Mouse (Mus musculus) heart, postnatal 0 days (tissue): Measurements from ENCODE around the gene Ctdsp1. TPM values are rescaled to one million over a fixed set of nuclear protein-coding genes. Genes with fewer than 3 reads are reported as not detected.

ENCODE experiments used
- ATAC-seq: fragments of 200-750 bp; cut with Nextera tagmentation; 2 replicates; pipeline ENCODE4 v1.8.0; 2017; ENCODE audit warnings: low read depth, moderate number of reproducible peaks, moderate library complexity; ENCODE audit not compliant: insufficient read depth
- DNase-seq: peaks from one replicate; pipeline ENCODE4 v3.0.0-alpha.2; 2016; ENCODE audit warnings: low spot score
- H3K27ac ChIP-seq: fragments of 300-500 bp; sonication (generic); 2 replicates; pipeline ENCODE4 v1.5.1; 2014; ENCODE audit warnings: low read depth, mild to moderate bottlenecking
- H3K27me3 ChIP-seq: fragments of 300-500 bp; sonication (generic); 2 replicates; pipeline ENCODE4 v1.6.1; 2014; ENCODE audit warnings: low read length, mixed read lengths; ENCODE audit not compliant: control insufficient read depth, insufficient read depth
- H3K36me3 ChIP-seq: fragments of 300-500 bp; sonication (generic); replicated peaks from 2 replicates; pipeline ENCODE4 v1.6.1; 2014; ENCODE audit warnings: low read length, mixed read lengths; ENCODE audit not compliant: control insufficient read depth, insufficient read depth
- H3K4me1 ChIP-seq: fragments of 300-500 bp; sonication (generic); 2 replicates; pipeline ENCODE4 v1.6.1; 2014; ENCODE audit warnings: antibody characterized with exemption; ENCODE audit not compliant: control insufficient read depth, insufficient read depth
- H3K4me2 ChIP-seq: fragments of 300-500 bp; sonication (generic); 2 replicates; pipeline ENCODE4 v1.6.1; 2014; ENCODE audit warnings: low read depth, mild to moderate bottlenecking, low read length, moderate library complexity
- H3K4me3 ChIP-seq: fragments of 300-500 bp; sonication (generic); 2 replicates; pipeline ENCODE4 v1.5.1; 2014; ENCODE audit warnings: low read depth, low read length
- H3K9ac ChIP-seq: fragments of 300-500 bp; sonication (generic); replicated peaks from 2 replicates; pipeline ENCODE4 v1.6.1; 2014; ENCODE audit warnings: low read depth, low read length, mixed read lengths
- H3K9me3 ChIP-seq: fragments of 300-500 bp; sonication (generic); replicated peaks from 2 replicates; pipeline ENCODE4 v1.6.1; 2016; ENCODE audit warnings: low read length; ENCODE audit not compliant: control insufficient read depth
- CTCF ChIP-seq: IDR thresholded peaks from 2 replicates; pipeline ENCODE4 v1.5.1; 2016; ENCODE audit warnings: antibody characterized with exemption, control low read depth, low read depth
- EP300 ChIP-seq: IDR thresholded peaks from 2 replicates; pipeline ENCODE4 v1.6.1; 2016; ENCODE audit warnings: antibody characterized with exemption, low read depth
- WGBS: fragments of 180-500 bp; shearing (Covaris S2); extraction: QIAGEN DNeasy Blood & Tissue Kit; methylation state at CpG from one replicate; pipeline ENCODE4 v1.1.7; 2014; 5-methylcytosine and 5-hydroxymethylcytosine counted together
- polyA plus RNA-seq: library from polyadenylated mRNA; unstranded; fragments of >200 nt; fragmentation: Nextera tagmentation; extraction: Ambion mirVana; gene quantifications from 2 replicates; pipeline ENCODE4 v1.2.1, GENCODE M21; 2015
- total RNA-seq: library from RNA; depleted of rRNA; stranded (reverse); fragments of >200 nt; gene quantifications from 2 replicates; pipeline ENCODE4 v1.2.3, GENCODE M21; 2014; ENCODE audit warnings: low replicate concordance

The Ctdsp1 gene
- total and polyA plus RNA-seq, 2 experiments from 2014 or later: 38.0 to 106 TPM

DNA sequence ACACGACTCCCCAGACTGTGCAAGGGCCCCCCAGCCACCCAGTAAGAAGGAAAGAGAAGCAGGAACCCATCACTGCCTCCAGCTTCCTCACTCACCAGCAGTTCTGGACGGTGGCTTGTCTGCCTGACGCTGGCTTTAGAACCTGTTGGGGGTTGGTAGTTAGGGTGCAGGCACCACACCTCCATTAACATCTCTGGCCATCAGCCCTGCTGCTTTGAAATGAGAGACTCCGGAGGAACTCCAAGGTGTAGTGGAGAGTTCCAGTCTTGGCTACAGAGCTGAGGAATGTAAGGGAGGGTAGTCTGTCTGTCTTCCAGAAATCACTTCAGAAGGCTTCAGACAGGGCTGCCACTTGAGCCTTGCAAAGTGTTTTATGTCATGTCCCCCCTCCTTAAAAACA is 21.3 kb upstream of the Ctdsp1 start:
- Histone ChIP-seq H3K27me3 (no peaks in the 10 kb centered on the region), H3K27ac (no peak overlapping the region), H3K4me2 (no peak overlapping the region), H3K4me3 (no peak overlapping the region), H3K9ac (no peak overlapping the region), H3K9me3 (no peaks in the 10 kb centered on the region), H3K4me1 (no peaks in the 10 kb centered on the region), H3K36me3 (no peaks in the 10 kb centered on the region)
- DNase-seq (no peak), ATAC-seq (no peak)
- TF ChIP-seq CTCF (no peak), EP300 (no peak)
- 43% methylated on average over 4 of the region's 4 CpGs for WGBS

DNA sequence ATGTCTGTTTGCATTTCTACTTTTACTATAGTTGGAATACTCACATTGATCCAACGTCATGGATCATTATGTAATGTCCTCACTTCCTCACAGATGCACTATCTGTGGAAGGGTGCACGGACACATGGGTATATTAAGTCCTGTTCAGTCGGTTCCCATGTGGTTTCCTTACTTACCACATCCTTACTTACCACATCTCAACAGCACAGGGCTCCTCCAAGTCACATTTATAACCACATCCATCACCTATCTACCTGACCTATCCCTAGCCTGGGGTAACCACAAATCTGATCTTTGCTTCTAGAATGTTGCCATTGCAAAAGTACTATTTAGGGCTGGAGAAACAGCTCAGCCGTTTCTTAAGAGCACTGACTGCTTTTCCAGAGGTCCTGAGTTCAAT is 17.9 kb upstream of the Ctdsp1 start:
- Histone ChIP-seq H3K27me3 (no peaks in the 10 kb centered on the region), H3K9me3 (no peaks in the 10 kb centered on the region), H3K27ac (no peak overlapping the region), H3K4me3 (no peak overlapping the region), H3K4me2 (no peak overlapping the region), H3K4me1 (no peaks in the 10 kb centered on the region), H3K36me3 (no peaks in the 10 kb centered on the region), H3K9ac (no peak overlapping the region)
- DNase-seq (no peak), ATAC-seq (no peak)
- WGBS: 60% methylated on average over 4 of the region's 4 CpGs
- TF ChIP-seq EP300 (no peak), CTCF (no peak)

DNA sequence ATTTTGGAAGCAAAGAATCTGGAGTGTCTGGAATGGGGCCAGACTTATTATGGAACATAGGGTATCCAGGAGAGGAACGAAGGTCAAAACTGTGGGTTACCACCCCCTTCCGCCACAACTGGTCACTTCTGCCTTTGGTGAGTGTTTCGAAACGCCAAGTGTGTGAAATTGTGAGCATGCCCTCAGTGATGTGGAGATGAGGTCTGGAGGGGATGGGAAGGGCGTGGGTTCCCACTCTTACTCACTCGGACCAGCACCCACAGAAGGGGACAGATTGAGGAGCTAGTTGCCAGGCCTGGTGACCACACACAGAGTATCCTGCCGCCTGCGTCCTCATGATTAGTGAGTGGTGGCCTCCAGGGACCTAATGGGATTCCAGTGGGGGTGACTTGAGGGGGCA is 16.3 kb upstream of the Ctdsp1 start, which contains the start of gene Slc11a1:
TSS of gene Slc11a1 (plus strand) at position 216 of the 400 bp plus-strand sequence.
- no peak within 1 kb of the TSS for H3K27ac ChIP-seq

DNA sequence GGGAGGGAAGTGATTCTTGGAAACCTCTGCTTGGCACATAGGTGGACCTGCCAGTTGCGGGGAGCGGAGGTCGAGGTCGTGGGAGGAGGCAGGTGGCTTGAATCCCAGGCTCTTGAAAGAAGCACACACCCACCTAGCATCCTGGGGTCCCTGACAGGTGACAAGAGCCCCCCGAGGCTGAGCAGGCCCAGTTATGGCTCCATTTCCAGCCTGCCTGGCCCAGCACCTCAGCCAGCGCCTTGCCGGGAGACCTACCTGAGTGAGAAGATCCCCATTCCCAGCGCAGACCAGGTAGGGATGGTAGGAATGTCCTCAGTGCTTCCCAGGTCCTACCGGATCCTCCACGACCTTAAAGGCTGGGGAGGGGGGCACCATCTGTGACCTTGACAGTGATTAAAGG is 15.7 kb upstream of the Ctdsp1 start:
- no peak overlapping the region for H3K9ac ChIP-seq
- no peak overlapping the region for H3K27ac ChIP-seq
- H3K9me3 ChIP-seq: no peaks in the 10 kb centered on the region
- DNase-seq (no peak), ATAC-seq (no peak)
- no peaks in the 10 kb centered on the region for H3K27me3 ChIP-seq
- no peak overlapping the region for H3K4me3 ChIP-seq
- H3K4me2 ChIP-seq: no peak overlapping the region
- H3K4me1 ChIP-seq: no peaks in the 10 kb centered on the region
- TF ChIP-seq EP300: no peak
- TF ChIP-seq CTCF: no peak
- WGBS: 76% methylated on average over 10 of the region's 10 CpGs
- H3K36me3 ChIP-seq: no peaks in the 10 kb centered on the region

More for the DNA sequence above, 16.3 kb upstream of the Ctdsp1 start, which contains the start of gene Slc11a1:
- ATAC-seq: no peak
- no peak within 1 kb of the TSS for H3K4me3 ChIP-seq
- H3K27me3 ChIP-seq: no peaks in the 10 kb centered on the region
- no peak for DNase-seq
- H3K9me3 ChIP-seq: no peaks in the 10 kb centered on the region
- no peaks in the 10 kb centered on the region for H3K36me3 ChIP-seq
- WGBS: 69% methylated on average over 8 of the region's 8 CpGs
- H3K4me2 ChIP-seq: no peak within 1 kb of the TSS
- TF ChIP-seq CTCF (no peak), EP300 (no peak)
- H3K9ac ChIP-seq: no peak within 1 kb of the TSS
- H3K4me1 ChIP-seq: no peaks in the 10 kb centered on the region

DNA sequence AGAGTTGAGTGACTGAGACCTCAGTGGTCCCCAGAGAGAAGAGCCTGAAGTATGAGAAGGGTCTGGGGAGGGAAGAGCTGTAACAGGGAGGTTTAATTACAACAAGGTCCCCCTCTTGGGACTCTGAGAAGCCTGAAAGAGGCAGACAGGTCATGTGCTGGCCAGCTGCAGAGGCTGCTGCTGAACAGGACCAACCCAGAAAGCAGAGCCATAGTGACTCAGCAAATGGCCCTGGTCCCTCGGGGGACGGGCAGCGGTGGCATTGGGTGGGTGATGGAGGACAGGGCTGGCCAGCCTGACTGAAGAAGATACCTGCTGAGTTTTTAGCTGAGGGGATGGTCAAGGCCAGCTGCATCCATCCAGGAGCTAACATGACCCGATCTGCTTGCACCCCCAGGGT is 14.9 kb upstream of the Ctdsp1 start:
- 74% methylated on average over 4 of the region's 4 CpGs for WGBS

DNA sequence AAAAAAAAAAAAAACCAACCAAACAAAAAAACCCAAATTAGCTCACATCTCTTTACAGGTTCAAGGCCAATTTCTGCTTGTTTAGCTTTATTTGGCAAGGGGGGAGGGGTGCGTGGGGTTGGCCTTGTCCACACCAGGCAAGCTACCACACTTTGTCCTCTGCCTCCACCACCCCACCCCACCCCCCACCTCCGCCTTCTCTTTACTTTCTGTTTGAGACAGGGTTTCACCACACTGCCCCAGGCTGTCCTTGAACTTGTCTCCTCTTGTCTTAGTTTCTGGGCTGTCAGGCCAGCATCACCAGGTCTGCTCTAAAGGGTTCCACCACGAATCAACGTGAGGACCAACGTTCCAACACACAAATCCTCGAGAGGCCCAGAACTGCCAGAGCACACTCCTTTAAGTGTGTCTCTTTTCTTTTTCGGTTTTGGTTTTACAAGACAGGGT is 12.2 kb upstream of the Ctdsp1 start:
- TF ChIP-seq EP300 (no peak), CTCF (no peak)
- 77% methylated on average over 7 of the region's 7 CpGs for WGBS

More for the DNA sequence above, 14.9 kb upstream of the Ctdsp1 start:
- H3K9me3 ChIP-seq: no peaks in the 10 kb centered on the region
- H3K4me3 ChIP-seq: no peak overlapping the region
- DNase-seq (no peak), ATAC-seq (no peak)
- no peaks in the 10 kb centered on the region for H3K27me3 ChIP-seq
- no peak overlapping the region for H3K4me2 ChIP-seq
- no peaks in the 10 kb centered on the region for H3K4me1 ChIP-seq
- H3K27ac ChIP-seq: no peak overlapping the region
- H3K9ac ChIP-seq: no peak overlapping the region
- no peak for TF ChIP-seq EP300
- TF ChIP-seq CTCF: no peak
- no peaks in the 10 kb centered on the region for H3K36me3 ChIP-seq

More for the DNA sequence above, 12.2 kb upstream of the Ctdsp1 start:
- DNase-seq: no peak
- H3K9ac ChIP-seq: no peak overlapping the region
- no peak overlapping the region for H3K4me3 ChIP-seq
- H3K9me3 ChIP-seq: no peaks in the 10 kb centered on the region
- ATAC-seq: no peak
- no peaks in the 10 kb centered on the region for H3K27me3 ChIP-seq
- no peak overlapping the region for H3K27ac ChIP-seq
- no peaks in the 10 kb centered on the region for H3K4me1 ChIP-seq
- H3K36me3 ChIP-seq: no peaks in the 10 kb centered on the region
- no peak overlapping the region for H3K4me2 ChIP-seq
